Mouse (Mus musculus) intestine, postnatal 0 days (tissue): Measurements from ENCODE around the gene Cyb5r3. TPM values are rescaled to one million over a fixed set of nuclear protein-coding genes. Genes with fewer than 3 reads are reported as not detected.
A peak's percentile ranks its signal among the peaks of the same experiment; 100 is the strongest.

Experiments
- ATAC-seq: fragments of 200-750 bp; cut with Nextera tagmentation; 2 replicates; pipeline ENCODE4 v1.8.0; 2017; ENCODE audit warnings: mild to moderate bottlenecking, moderate TSS enrichment, moderate library complexity
- H3K27ac ChIP-seq: fragments of 300-500 bp; sonication (generic); 2 replicates; pipeline ENCODE4 v1.5.1; 2014; ENCODE audit warnings: mild to moderate bottlenecking, low read depth, low read length, moderate library complexity
- H3K27me3 ChIP-seq: fragments of 300-500 bp; sonication (generic); replicated peaks from 2 replicates; pipeline ENCODE4 v1.6.1; 2014; ENCODE audit warnings: low read length, mixed read lengths; ENCODE audit not compliant: control insufficient read depth, insufficient read depth
- H3K36me3 ChIP-seq: fragments of 300-500 bp; sonication (generic); 2 replicates; pipeline ENCODE4 v1.6.1; 2014; ENCODE audit warnings: mild to moderate bottlenecking, moderate library complexity; ENCODE audit not compliant: control insufficient read depth, insufficient read depth
- H3K4me1 ChIP-seq: fragments of 300-500 bp; sonication (generic); replicated peaks from 2 replicates; pipeline ENCODE4 v1.6.1; 2014; ENCODE audit warnings: antibody characterized with exemption, low read length, mixed read lengths; ENCODE audit not compliant: control insufficient read depth, insufficient read depth
- H3K4me2 ChIP-seq: fragments of 300-500 bp; sonication (generic); replicated peaks from 2 replicates; pipeline ENCODE4 v1.6.1; 2014; ENCODE audit warnings: low read depth, mild to moderate bottlenecking, moderate library complexity
- H3K4me3 ChIP-seq: fragments of 300-500 bp; sonication (generic); 2 replicates; pipeline ENCODE4 v1.5.1; 2014; ENCODE audit warnings: low read depth, low read length
- H3K9ac ChIP-seq: fragments of 300-500 bp; sonication (generic); 2 replicates; pipeline ENCODE4 v1.6.1; 2014; ENCODE audit warnings: mild to moderate bottlenecking, low read depth, low read length
- H3K9me3 ChIP-seq: fragments of 300-500 bp; sonication (generic); 2 replicates; pipeline ENCODE4 v1.6.1; 2016; ENCODE audit warnings: mixed run types; ENCODE audit not compliant: control insufficient read depth
- CTCF ChIP-seq: sonication (generic); IDR thresholded peaks from 2 replicates; pipeline ENCODE4 v1.5.1; 2016; ENCODE audit warnings: low read depth, mild to moderate bottlenecking, control low read depth, antibody characterized with exemption, moderate library complexity
- WGBS: fragments of 180-500 bp; shearing (Covaris S2); extraction: QIAGEN DNeasy Blood & Tissue Kit; methylation state at CpG from one replicate; pipeline ENCODE4 v1.1.7; 2014; 5-methylcytosine and 5-hydroxymethylcytosine counted together
- polyA plus RNA-seq: library from polyadenylated mRNA; unstranded; fragments of >200 nt; fragmentation: Nextera tagmentation; extraction: Ambion mirVana; gene quantifications from 2 replicates; pipeline ENCODE4 v1.2.1, GENCODE M21; 2015

Cyb5r3 gene
- polyA plus RNA-seq, 1 experiment from 2014 or later, result 117 TPM

DNA sequence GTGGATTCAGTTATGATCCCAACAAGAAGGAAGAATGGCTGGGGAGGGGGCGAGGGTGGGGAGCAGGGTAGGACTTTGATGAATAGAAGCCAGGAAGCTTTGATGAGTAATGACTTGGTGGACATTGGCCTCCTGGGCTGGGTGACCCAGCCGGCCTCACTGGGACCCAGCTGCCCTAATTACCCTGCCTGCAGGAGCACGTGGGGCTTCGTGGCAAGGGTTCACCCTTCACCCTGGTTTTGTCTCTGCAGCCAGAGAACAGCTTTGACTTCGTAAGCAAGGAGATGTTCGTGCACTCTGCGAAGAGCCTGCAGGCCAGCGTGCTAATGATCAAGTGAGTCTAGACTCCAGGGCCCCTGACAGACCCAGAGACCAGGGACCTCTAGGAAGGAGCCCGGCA lies 58.3 kb downstream of the Cyb5r3 start:
- Histone ChIP-seq H3K27me3 (no peaks in the 10 kb centered on the region), H3K36me3 (peaks cover 50% of the 10 kb centered on the region), H3K27ac (no peak overlapping the region), H3K4me2 (no peak overlapping the region), H3K9me3 (no peaks in the 10 kb centered on the region), H3K4me3 (no peak overlapping the region), H3K4me1 (0 out of 2 replicates have a peak, but pooled peaks cover 3% of the 10 kb centered on the region), H3K9ac (no peak overlapping the region)
- no peak for TF ChIP-seq CTCF
- no peak for ATAC-seq
- WGBS, result 71% methylated on average over 9 of the region's 9 CpGs

- Histone ChIP-seq H3K9me3 (no peaks in the 10 kb centered on the region), H3K27me3 (no peaks in the 10 kb centered on the region), H3K27ac (no peak overlapping the region), H3K4me1 (0 out of 2 replicates have a peak, but pooled peaks cover 3% of the 10 kb centered on the region), H3K4me2 (no peak overlapping the region), H3K36me3 (peaks cover 47% of the 10 kb centered on the region), H3K4me3 (no peak overlapping the region), H3K9ac (no peak overlapping the region)
- WGBS, result 12% methylated on average over 11 of the region's 11 CpGs
- TF ChIP-seq CTCF, result peak; percentile 89
- peak; percentile 62 for ATAC-seq
These were observed 59.5 kb downstream of the Cyb5r3 start for GRCm38 (mm10) chr15:83112898-83113297.

- H3K9ac ChIP-seq, result no peak overlapping the region
- WGBS, result 84% methylated on average over 7 of the region's 7 CpGs
- no peak overlapping the region for H3K4me3 ChIP-seq
- H3K27ac ChIP-seq, result no peak overlapping the region
- H3K36me3 ChIP-seq, result peaks cover 37% of the 10 kb centered on the region
- 0 out of 2 replicates have a peak, but pooled peaks cover 3% of the 10 kb centered on the region for H3K4me1 ChIP-seq
- no peaks in the 10 kb centered on the region for H3K9me3 ChIP-seq
- no peak for ATAC-seq
- no peaks in the 10 kb centered on the region for H3K27me3 ChIP-seq
- no peak for TF ChIP-seq CTCF
- no peak overlapping the region for H3K4me2 ChIP-seq
These were observed 60.5 kb downstream of the Cyb5r3 start for GRCm38 (mm10) chr15:83111874-83112273.

GRCm38 (mm10) chr15:83111290-83111689 lies 61.1 kb downstream of the Cyb5r3 start:
- Histone ChIP-seq H3K4me3 (no peak overlapping the region), H3K36me3 (peaks cover 31% of the 10 kb centered on the region), H3K4me1 (0 out of 2 replicates have a peak, but pooled peaks cover 3% of the 10 kb centered on the region), H3K4me2 (no peak overlapping the region), H3K9ac (no peak overlapping the region), H3K9me3 (no peaks in the 10 kb centered on the region), H3K27me3 (no peaks in the 10 kb centered on the region), H3K27ac (no peak overlapping the region)
- no peak for TF ChIP-seq CTCF
- WGBS, result 55% methylated on average over 6 of the region's 6 CpGs
- ATAC-seq, result no peak

DNA sequence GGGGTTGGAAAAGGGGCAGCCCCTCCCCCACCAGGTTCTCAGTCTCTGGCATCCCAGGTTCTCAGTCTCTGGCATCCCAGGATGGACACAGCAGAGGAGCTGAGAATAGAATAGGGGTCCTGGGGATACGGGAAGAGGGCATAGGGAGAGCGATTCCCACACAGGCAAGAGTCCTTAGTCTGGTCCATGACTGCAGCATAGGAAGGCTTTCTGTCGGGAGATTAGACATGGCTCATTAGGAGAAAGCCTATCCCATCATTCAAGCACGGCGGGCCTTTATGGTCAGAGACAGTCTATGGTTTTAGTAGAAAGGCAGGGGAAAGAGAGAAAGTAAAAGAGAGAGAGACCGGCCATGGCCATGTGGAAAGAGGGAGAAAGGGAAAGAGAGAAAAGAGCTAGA lies 64.6 kb downstream of the Cyb5r3 start:
- H3K4me3 ChIP-seq, result no peak overlapping the region
- no peak overlapping the region for H3K4me2 ChIP-seq
- H3K9ac ChIP-seq, result no peak overlapping the region
- H3K36me3 ChIP-seq, result peaks cover 22% of the 10 kb centered on the region
- no peak overlapping the region for H3K27ac ChIP-seq
- 82% methylated on average over 6 of the region's 6 CpGs for WGBS
- H3K9me3 ChIP-seq, result no peaks in the 10 kb centered on the region
- TF ChIP-seq CTCF, result no peak
- H3K27me3 ChIP-seq, result no peaks in the 10 kb centered on the region
- 0 out of 2 replicates have a peak, but pooled peaks cover 3% of the 10 kb centered on the region for H3K4me1 ChIP-seq
- ATAC-seq, result no peak

DNA sequence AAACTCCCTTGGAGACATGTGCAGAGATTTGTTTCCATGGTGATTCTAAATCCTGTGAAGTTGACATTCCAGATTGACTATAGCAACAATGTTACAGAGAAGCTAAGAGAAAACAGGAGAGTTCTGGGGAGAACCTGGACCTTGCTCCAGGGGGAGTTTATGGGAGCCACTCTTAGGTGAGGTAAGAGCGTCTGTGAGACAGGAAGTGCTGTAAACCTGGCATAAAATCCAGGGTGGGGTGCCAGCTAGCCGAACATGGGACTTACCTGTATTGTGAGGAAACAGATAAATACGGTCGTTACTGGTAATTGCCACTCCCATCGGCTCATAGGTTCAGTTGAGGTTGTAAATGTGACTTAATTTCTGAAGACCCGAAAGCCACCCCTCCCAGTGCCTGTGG lies 66.0 kb downstream of the Cyb5r3 start:
- Histone ChIP-seq H3K36me3 (peaks cover 22% of the 10 kb centered on the region), H3K4me1 (no peaks in the 10 kb centered on the region), H3K9me3 (no peaks in the 10 kb centered on the region), H3K27ac (no peak overlapping the region), H3K9ac (no peak overlapping the region), H3K4me3 (no peak overlapping the region), H3K27me3 (no peaks in the 10 kb centered on the region), H3K4me2 (no peak overlapping the region)
- WGBS, result 38% methylated on average over 6 of the region's 6 CpGs
- ATAC-seq, result peak; percentile 85
- no peak for TF ChIP-seq CTCF

Other genes with a start within 250 kb of the Cyb5r3 start
- gene Tcf20, start 184.7 kb downstream of the Cyb5r3 start, polyA plus RNA-seq, result 3.9 and 4.1 TPM in 2 replicates
- gene Nfam1, start 139.3 kb downstream of the Cyb5r3 start, polyA plus RNA-seq, result 1.1 and 1.2 TPM in 2 replicates
- gene Serhl, start 83.1 kb downstream of the Cyb5r3 start, polyA plus RNA-seq, result 58.5 and 65.6 TPM in 2 replicates
- 32.1 and 32.7 TPM in 2 replicates for gene Rrp7a, start 49.8 kb downstream of the Cyb5r3 start, polyA plus RNA-seq
- gene Poldip3, start 23.2 kb downstream of the Cyb5r3 start, polyA plus RNA-seq, result 49.8 and 51.6 TPM in 2 replicates
- gene A4galt, start 79.2 kb upstream of the Cyb5r3 start, polyA plus RNA-seq, result 8.1 and 8.6 TPM in 2 replicates
- 119 and 124 TPM in 2 replicates for gene Arfgap3, start 177.7 kb upstream of the Cyb5r3 start, polyA plus RNA-seq